Mouse (Mus musculus) neural tube, embryonic 15.5 days (tissue): ENCODE measurements around the gene Rabep1. TPM values are rescaled to one million over a fixed set of nuclear protein-coding genes. Genes with fewer than 3 reads are reported as not detected.

Source experiments
- ATAC-seq: fragments of 200-750 bp; cut with Nextera tagmentation; 2 replicates; pipeline ENCODE4 v1.8.0; 2017; ENCODE audit warnings: mild to moderate bottlenecking, moderate TSS enrichment, moderate library complexity; ENCODE audit not compliant: low FRiP score
- H3K27ac ChIP-seq: fragments of 300-500 bp; sonication (generic); replicated peaks from 2 replicates; pipeline ENCODE4 v1.5.1; 2015; ENCODE audit warnings: mild to moderate bottlenecking, inconsistent platforms
- H3K27me3 ChIP-seq: fragments of 300-500 bp; sonication (generic); replicated peaks from 2 replicates; pipeline ENCODE4 v1.6.1; 2015; ENCODE audit warnings: inconsistent platforms
- H3K36me3 ChIP-seq: fragments of 300-500 bp; sonication (generic); 2 replicates; pipeline ENCODE4 v1.6.1; 2015; ENCODE audit warnings: inconsistent platforms
- H3K4me1 ChIP-seq: fragments of 300-500 bp; sonication (generic); 2 replicates; pipeline ENCODE4 v1.6.1; 2015; ENCODE audit warnings: inconsistent platforms
- H3K4me2 ChIP-seq: fragments of 300-500 bp; sonication (generic); 2 replicates; pipeline ENCODE4 v1.6.1; 2015; ENCODE audit warnings: inconsistent platforms, mild to moderate bottlenecking, moderate library complexity
- H3K4me3 ChIP-seq: fragments of 300-500 bp; sonication (generic); replicated peaks from 2 replicates; pipeline ENCODE4 v1.5.1; 2015; ENCODE audit warnings: mild to moderate bottlenecking, inconsistent platforms
- H3K9ac ChIP-seq: fragments of 300-500 bp; sonication (generic); replicated peaks from 2 replicates; pipeline ENCODE4 v1.6.1; 2015; ENCODE audit warnings: mild to moderate bottlenecking, inconsistent platforms
- H3K9me3 ChIP-seq: fragments of 300-500 bp; sonication (generic); replicated peaks from 2 replicates; pipeline ENCODE4 v1.6.1; 2016; ENCODE audit warnings: inconsistent platforms
- WGBS: fragments of 180-500 bp; shearing (Covaris S2); methylation state at CpG from one replicate; pipeline ENCODE4 v1.1.7; 2015; ENCODE audit warnings: mixed read lengths; 5-methylcytosine and 5-hydroxymethylcytosine counted together
- polyA plus RNA-seq: library from polyadenylated mRNA; unstranded; fragments of >200 nt; fragmentation: Nextera tagmentation; extraction: Ambion mirVana; gene quantifications from 2 replicates; pipeline ENCODE4 v1.2.1, GENCODE M21; 2015

Gene Rabep1
- polyA plus RNA-seq, 1 experiment from 2014 or later = 83.3 TPM

DNA sequence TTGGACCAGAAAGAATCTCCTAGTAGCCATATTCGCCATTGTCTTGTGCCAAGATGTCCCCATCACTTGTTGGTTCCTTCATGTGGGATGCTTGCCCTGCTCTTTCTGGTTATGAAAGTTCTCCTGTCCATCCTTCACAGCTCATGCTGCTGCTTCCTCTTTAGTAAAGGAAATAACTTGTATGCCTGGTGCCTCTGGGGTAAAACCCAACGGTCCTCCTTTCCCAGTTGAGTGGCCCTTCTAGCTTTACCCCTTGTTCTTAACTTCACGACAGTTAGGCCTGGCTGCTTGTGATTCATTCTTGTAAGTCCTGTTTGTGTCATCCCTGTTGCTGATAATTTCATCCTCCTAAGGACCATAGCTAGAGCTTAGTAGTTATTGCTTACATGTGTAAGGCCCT lies 66.7 kb downstream of the Rabep1 start:
- H3K9ac ChIP-seq = no peak overlapping the region
- ATAC-seq = no peak
- peaks cover 45% of the 10 kb centered on the region for H3K36me3 ChIP-seq
- H3K9me3 ChIP-seq = no peaks in the 10 kb centered on the region
- H3K4me2 ChIP-seq = no peak overlapping the region
- WGBS = 97% methylated on average over 3 of the region's 3 CpGs
- no peaks in the 10 kb centered on the region for H3K27me3 ChIP-seq
- no peak overlapping the region for H3K4me3 ChIP-seq
- no peak overlapping the region for H3K27ac ChIP-seq
- no peaks in the 10 kb centered on the region for H3K4me1 ChIP-seq

DNA sequence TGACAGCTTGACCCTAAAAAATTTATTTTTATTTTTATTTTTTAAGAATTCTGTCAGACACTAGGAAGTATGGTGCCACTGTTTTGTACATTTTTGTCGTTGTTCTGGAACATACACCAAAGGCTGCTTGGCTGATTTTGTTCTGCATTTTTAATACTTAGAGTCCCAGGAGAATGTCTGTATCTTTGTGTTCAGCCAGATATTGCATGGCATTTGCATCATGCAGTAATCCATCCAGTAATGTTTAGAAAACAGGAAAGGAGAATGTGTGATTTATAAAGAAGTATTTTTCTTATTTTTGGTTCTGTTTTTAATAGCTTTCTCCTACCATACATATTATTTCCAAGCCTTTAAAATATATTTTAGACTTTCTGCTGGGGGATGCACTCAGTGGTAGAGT lies 67.3 kb downstream of the Rabep1 start:
- H3K27ac ChIP-seq = no peak overlapping the region
- H3K9ac ChIP-seq = no peak overlapping the region
- H3K4me2 ChIP-seq = no peak overlapping the region
- peaks cover 42% of the 10 kb centered on the region for H3K36me3 ChIP-seq
- 87% methylated on average over 1 of the region's 1 CpGs for WGBS
- H3K27me3 ChIP-seq = no peaks in the 10 kb centered on the region
- no peaks in the 10 kb centered on the region for H3K9me3 ChIP-seq
- no peaks in the 10 kb centered on the region for H3K4me1 ChIP-seq
- no peak overlapping the region for H3K4me3 ChIP-seq
- ATAC-seq = no peak

- no peaks in the 10 kb centered on the region for H3K27me3 ChIP-seq
- no peak overlapping the region for H3K4me2 ChIP-seq
- H3K27ac ChIP-seq = no peak overlapping the region
- no peaks in the 10 kb centered on the region for H3K9me3 ChIP-seq
- no peaks in the 10 kb centered on the region for H3K4me1 ChIP-seq
- H3K9ac ChIP-seq = no peak overlapping the region
- WGBS = 90% methylated on average over 2 of the region's 2 CpGs
- peaks cover 44% of the 10 kb centered on the region for H3K36me3 ChIP-seq
- no peak overlapping the region for H3K4me3 ChIP-seq
- no peak for ATAC-seq
Measured at GRCm38 (mm10) chr11:70917896-70918295, 73.3 kb downstream of the Rabep1 start.

- Histone ChIP-seq H3K27me3 (no peaks in the 10 kb centered on the region), H3K4me3 (no peak overlapping the region), H3K4me2 (no peak overlapping the region), H3K4me1 (no peaks in the 10 kb centered on the region), H3K9ac (no peak overlapping the region), H3K27ac (no peak overlapping the region), H3K9me3 (no peaks in the 10 kb centered on the region), H3K36me3 (peaks cover 55% of the 10 kb centered on the region)
- no peak for ATAC-seq
- 93% methylated on average over 4 of the region's 4 CpGs for WGBS
Measured at GRCm38 (mm10) chr11:70919524-70919923, 74.9 kb downstream of the Rabep1 start.

- WGBS = 78% methylated on average over 5 of the region's 5 CpGs
- Histone ChIP-seq H3K4me1 (no peaks in the 10 kb centered on the region), H3K9ac (no peak overlapping the region), H3K36me3 (peaks cover 57% of the 10 kb centered on the region), H3K4me3 (no peak overlapping the region), H3K9me3 (no peaks in the 10 kb centered on the region), H3K27me3 (no peaks in the 10 kb centered on the region), H3K27ac (no peak overlapping the region), H3K4me2 (no peak overlapping the region)
- ATAC-seq = no peak
Measured at GRCm38 (mm10) chr11:70931461-70931860, 86.9 kb downstream of the Rabep1 start.

DNA sequence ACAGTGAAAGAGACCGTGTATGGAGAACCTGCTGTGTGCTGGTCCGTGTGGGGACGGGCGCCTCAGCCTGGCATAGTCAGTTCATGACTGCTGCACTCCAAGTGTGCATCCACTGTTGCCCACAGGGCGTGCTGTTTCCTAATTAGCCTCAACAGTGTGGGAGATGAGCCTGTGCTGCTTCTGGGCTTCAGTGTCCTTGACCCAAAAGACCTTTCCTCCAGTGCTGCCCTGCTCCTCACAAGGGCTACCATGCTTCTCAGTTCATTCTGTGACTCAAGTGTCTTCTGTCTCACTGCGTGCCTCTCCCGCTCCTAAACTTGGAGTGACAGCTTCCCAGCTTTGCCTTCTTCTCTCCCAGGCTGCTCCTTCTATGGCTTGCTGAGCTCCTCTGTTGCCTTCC lies 90.7 kb downstream of the Rabep1 start:
- H3K4me1 ChIP-seq = no peaks in the 10 kb centered on the region
- H3K9ac ChIP-seq = no peak overlapping the region
- no peak overlapping the region for H3K4me2 ChIP-seq
- peaks cover 69% of the 10 kb centered on the region for H3K36me3 ChIP-seq
- H3K27ac ChIP-seq = no peak overlapping the region
- no peak overlapping the region for H3K4me3 ChIP-seq
- ATAC-seq = no peak
- WGBS = 86% methylated on average over 7 of the region's 7 CpGs
- no peaks in the 10 kb centered on the region for H3K27me3 ChIP-seq
- no peaks in the 10 kb centered on the region for H3K9me3 ChIP-seq

DNA sequence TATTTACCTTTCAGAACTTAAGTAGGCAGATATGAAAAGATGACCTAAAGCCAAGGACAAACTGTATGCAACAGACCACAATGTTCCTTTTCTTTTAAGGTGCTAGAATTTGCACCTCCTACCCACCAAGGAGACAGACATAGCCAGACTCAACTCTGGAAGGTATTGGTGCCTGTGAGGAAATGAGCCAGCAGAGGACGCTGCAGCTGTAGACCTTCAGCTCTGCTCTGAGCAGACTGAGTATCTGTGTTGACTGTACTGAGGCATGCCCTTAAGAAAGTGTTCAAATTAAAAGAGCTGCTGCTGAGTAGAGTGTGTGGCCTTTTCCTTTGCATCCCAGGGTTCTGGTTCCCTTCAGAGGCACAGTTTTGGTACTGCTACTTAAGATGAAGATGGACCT lies 98.0 kb downstream of the Rabep1 start:
- no peak overlapping the region for H3K4me2 ChIP-seq
- H3K4me1 ChIP-seq = no peaks in the 10 kb centered on the region
- ATAC-seq = no peak
- no peaks in the 10 kb centered on the region for H3K27me3 ChIP-seq
- H3K9me3 ChIP-seq = no peaks in the 10 kb centered on the region
- 90% methylated on average over 1 of the region's 1 CpGs for WGBS
- peaks cover 88% of the 10 kb centered on the region for H3K36me3 ChIP-seq
- no peak overlapping the region for H3K4me3 ChIP-seq
- H3K9ac ChIP-seq = no peak overlapping the region
- no peak overlapping the region for H3K27ac ChIP-seq

DNA sequence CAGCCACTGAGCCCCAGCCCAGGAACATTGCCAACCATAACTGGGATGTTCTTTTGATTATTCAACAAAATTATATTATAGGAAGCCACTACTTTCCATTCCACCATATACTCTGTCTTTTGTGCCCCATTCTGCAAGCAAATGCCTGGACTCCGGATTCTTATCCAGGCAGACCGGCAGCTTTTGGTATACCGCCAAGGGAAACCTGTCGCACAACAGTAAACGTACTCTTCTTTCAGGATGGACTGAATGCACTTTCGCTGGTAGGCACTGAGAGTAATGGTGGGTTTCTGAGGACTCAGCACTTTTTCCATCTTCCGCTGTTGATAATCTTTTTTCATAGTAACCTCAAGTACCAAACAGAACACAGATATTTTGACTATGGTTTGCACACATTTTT lies 99.1 kb downstream of the Rabep1 start:
- no peaks in the 10 kb centered on the region for H3K4me1 ChIP-seq
- H3K9ac ChIP-seq = no peak overlapping the region
- ATAC-seq = no peak
- H3K27me3 ChIP-seq = no peaks in the 10 kb centered on the region
- no peak overlapping the region for H3K4me3 ChIP-seq
- no peaks in the 10 kb centered on the region for H3K9me3 ChIP-seq
- H3K27ac ChIP-seq = no peak overlapping the region
- WGBS = 89% methylated on average over 7 of the region's 7 CpGs
- H3K4me2 ChIP-seq = no peak overlapping the region
- H3K36me3 ChIP-seq = peaks cover 88% of the 10 kb centered on the region

DNA sequence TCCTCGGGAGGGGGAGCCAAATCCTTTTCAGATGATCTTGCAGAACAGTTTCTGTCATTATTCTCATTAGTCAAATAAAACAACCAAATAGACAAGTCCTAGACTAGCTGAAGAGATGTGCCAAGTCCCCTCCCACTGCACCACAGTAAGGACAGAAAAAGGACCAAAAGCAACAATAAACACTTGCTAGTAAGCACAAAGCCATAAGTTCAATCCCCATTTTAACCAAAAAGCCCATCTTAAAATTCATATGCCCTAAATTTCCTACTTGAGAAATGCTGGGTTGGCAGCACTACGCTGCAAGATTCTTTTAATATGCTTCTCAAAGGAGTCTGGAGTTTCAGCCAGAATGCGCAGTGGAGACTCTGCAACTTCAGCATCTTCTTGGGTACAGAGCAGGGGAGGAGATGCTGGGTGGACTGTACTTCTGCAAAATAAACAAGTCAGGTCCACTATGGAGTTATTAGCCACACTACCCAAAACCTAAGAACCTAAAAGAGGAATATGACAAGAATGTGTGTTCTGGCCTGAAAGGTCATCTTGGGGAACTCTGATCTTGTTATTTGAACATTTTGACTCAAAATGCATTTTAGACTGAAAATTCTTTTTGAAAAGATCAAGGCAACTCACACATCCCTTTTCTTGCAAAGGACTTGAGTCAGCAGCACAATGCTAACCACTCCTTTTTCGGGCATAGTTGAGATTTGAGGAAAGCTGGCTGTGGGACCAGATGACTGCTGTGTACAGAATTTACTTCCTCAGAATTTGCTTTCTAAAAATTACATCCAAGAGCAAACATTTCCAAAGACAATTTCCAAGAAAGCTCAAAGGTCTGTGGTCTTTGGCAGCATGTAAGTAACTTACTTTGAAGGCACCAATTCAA lies 100.6 kb downstream of the Rabep1 start:
- Histone ChIP-seq H3K4me1 (no peaks in the 10 kb centered on the region), H3K4me2 (no peak overlapping the region), H3K9ac (no peak overlapping the region), H3K9me3 (no peaks in the 10 kb centered on the region), H3K36me3 (peaks cover 91% of the 10 kb centered on the region), H3K4me3 (no peak overlapping the region), H3K27ac (no peak overlapping the region), H3K27me3 (no peaks in the 10 kb centered on the region)
- 91% methylated on average over 4 of the region's 4 CpGs for WGBS
- ATAC-seq = no peak

GRCm38 (mm10) chr11:70954711-70955110 lies 110.1 kb downstream of the Rabep1 start:
- H3K4me3 ChIP-seq = no peak overlapping the region
- ATAC-seq = no peak
- 91% methylated on average over 4 of the region's 4 CpGs for WGBS

DNA sequence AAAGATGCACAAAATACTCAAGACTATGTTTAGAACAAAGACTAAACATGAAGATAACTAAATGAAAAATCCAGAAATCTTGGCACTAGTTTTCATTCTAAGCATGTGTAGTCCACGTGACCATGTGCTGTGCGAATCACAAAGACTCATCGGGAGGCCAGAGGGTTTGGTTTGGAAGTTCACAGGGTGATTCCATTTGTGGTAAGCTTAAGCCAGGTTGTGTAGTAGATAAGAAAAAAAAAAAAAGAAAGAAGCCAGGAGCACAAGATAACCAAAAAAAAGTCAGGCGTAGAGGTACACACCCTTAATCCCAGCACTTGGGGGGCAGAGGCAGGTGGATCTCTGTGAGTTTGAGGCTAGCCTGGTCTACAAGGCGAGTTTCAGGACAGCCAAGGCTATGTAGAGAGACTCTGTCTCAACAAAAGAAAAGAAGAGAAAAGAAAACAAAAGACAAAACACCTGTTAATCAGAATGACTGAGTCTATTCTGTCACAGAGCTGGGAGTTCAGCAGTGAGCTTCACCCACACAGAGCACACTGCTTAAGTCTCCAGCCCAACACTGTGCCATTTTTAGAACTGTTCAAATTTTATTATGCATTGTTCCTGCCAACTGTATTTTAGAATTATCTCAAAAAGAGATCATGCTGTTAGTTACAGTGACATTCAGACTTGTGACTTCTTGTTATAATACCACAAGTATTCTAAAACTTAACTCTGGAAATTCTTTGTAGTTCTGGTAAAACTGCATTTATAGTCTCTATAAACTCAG lies 116.4 kb downstream of the Rabep1 start:
- Histone ChIP-seq H3K27ac (no peak overlapping the region), H3K9ac (no peak overlapping the region), H3K36me3 (peaks cover 88% of the 10 kb centered on the region), H3K27me3 (no peaks in the 10 kb centered on the region), H3K9me3 (no peaks in the 10 kb centered on the region), H3K4me2 (no peak overlapping the region), H3K4me3 (no peak overlapping the region), H3K4me1 (no peaks in the 10 kb centered on the region)
- WGBS = 89% methylated on average over 5 of the region's 5 CpGs
- no peak for ATAC-seq

More at GRCm38 (mm10) chr11:70954711-70955110, 110.1 kb downstream of the Rabep1 start:
- Histone ChIP-seq H3K36me3 (peaks cover 83% of the 10 kb centered on the region), H3K27ac (no peak overlapping the region), H3K4me2 (no peak overlapping the region), H3K9me3 (no peaks in the 10 kb centered on the region), H3K27me3 (no peaks in the 10 kb centered on the region), H3K9ac (no peak overlapping the region), H3K4me1 (no peaks in the 10 kb centered on the region)
